Mouse (Mus musculus) intestine, postnatal 0 days (tissue): Measurements from ENCODE around the gene Ptdss2. TPM values are rescaled to one million over a fixed set of nuclear protein-coding genes. Genes with fewer than 3 reads are reported as not detected.

Experiments used
- ATAC-seq: fragments of 200-750 bp; cut with Nextera tagmentation; 2 replicates; pipeline ENCODE4 v1.8.0; 2017; ENCODE audit warnings: mild to moderate bottlenecking, moderate TSS enrichment, moderate library complexity
- H3K27ac ChIP-seq: fragments of 300-500 bp; sonication (generic); 2 replicates; pipeline ENCODE4 v1.5.1; 2014; ENCODE audit warnings: mild to moderate bottlenecking, low read depth, low read length, moderate library complexity
- H3K27me3 ChIP-seq: fragments of 300-500 bp; sonication (generic); replicated peaks from 2 replicates; pipeline ENCODE4 v1.6.1; 2014; ENCODE audit warnings: low read length, mixed read lengths; ENCODE audit not compliant: control insufficient read depth, insufficient read depth
- H3K36me3 ChIP-seq: fragments of 300-500 bp; sonication (generic); 2 replicates; pipeline ENCODE4 v1.6.1; 2014; ENCODE audit warnings: mild to moderate bottlenecking, moderate library complexity; ENCODE audit not compliant: control insufficient read depth, insufficient read depth
- H3K4me1 ChIP-seq: fragments of 300-500 bp; sonication (generic); replicated peaks from 2 replicates; pipeline ENCODE4 v1.6.1; 2014; ENCODE audit warnings: antibody characterized with exemption, low read length, mixed read lengths; ENCODE audit not compliant: control insufficient read depth, insufficient read depth
- H3K4me2 ChIP-seq: fragments of 300-500 bp; sonication (generic); replicated peaks from 2 replicates; pipeline ENCODE4 v1.6.1; 2014; ENCODE audit warnings: low read depth, mild to moderate bottlenecking, moderate library complexity
- H3K4me3 ChIP-seq: fragments of 300-500 bp; sonication (generic); 2 replicates; pipeline ENCODE4 v1.5.1; 2014; ENCODE audit warnings: low read depth, low read length
- H3K9ac ChIP-seq: fragments of 300-500 bp; sonication (generic); 2 replicates; pipeline ENCODE4 v1.6.1; 2014; ENCODE audit warnings: mild to moderate bottlenecking, low read depth, low read length
- H3K9me3 ChIP-seq: fragments of 300-500 bp; sonication (generic); 2 replicates; pipeline ENCODE4 v1.6.1; 2016; ENCODE audit warnings: mixed run types; ENCODE audit not compliant: control insufficient read depth
- CTCF ChIP-seq: sonication (generic); IDR thresholded peaks from 2 replicates; pipeline ENCODE4 v1.5.1; 2016; ENCODE audit warnings: low read depth, mild to moderate bottlenecking, control low read depth, antibody characterized with exemption, moderate library complexity
- WGBS: fragments of 180-500 bp; shearing (Covaris S2); extraction: QIAGEN DNeasy Blood & Tissue Kit; methylation state at CpG from one replicate; pipeline ENCODE4 v1.1.7; 2014; 5-methylcytosine and 5-hydroxymethylcytosine counted together
- polyA plus RNA-seq: library from polyadenylated mRNA; unstranded; fragments of >200 nt; fragmentation: Nextera tagmentation; extraction: Ambion mirVana; gene quantifications from 2 replicates; pipeline ENCODE4 v1.2.1, GENCODE M21; 2015

Gene Ptdss2
- polyA plus RNA-seq, 1 experiment from 2014 or later: 37.7 TPM

DNA sequence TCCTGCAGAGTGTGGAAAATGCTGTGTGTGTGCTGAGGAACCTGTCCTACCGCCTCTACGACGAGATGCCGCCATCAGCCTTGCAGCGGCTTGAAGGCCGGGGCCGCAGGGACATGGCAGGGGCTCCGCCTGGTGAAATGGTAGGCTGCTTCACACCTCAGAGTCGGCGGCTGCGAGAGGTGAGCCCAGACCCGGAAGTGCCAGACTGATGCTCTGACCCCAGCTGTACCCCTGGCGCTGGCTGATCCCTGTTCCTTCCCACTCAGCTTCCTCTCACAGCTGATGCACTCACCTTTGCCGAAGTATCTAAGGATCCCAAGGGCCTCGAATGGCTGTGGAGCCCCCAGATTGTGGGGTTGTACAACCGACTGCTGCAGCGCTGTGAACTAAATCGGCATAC lies 33.7 kb upstream of the Ptdss2 start:
- H3K9me3 ChIP-seq: no peaks in the 10 kb centered on the region
- H3K4me1 ChIP-seq: no peaks in the 10 kb centered on the region
- H3K4me2 ChIP-seq: no peak overlapping the region
- no peaks in the 10 kb centered on the region for H3K27me3 ChIP-seq
- ATAC-seq: no peak
- no peak for TF ChIP-seq CTCF
- no peak overlapping the region for H3K27ac ChIP-seq
- H3K36me3 ChIP-seq: peaks cover 40% of the 10 kb centered on the region
- 25% methylated on average over 18 of the region's 18 CpGs for WGBS
- H3K4me3 ChIP-seq: no peak overlapping the region
- H3K9ac ChIP-seq: no peak overlapping the region

GRCm38 (mm10) chr7:141090228-141090627 lies 32.0 kb upstream of the Ptdss2 start:
- H3K27me3 ChIP-seq: no peaks in the 10 kb centered on the region
- peaks cover 31% of the 10 kb centered on the region for H3K36me3 ChIP-seq
- H3K4me3 ChIP-seq: no peak overlapping the region
- no peak overlapping the region for H3K4me2 ChIP-seq
- no peaks in the 10 kb centered on the region for H3K9me3 ChIP-seq
- H3K27ac ChIP-seq: peak overlapping the region; percentile 28; the same call in 1 of the 2 replicates
- H3K9ac ChIP-seq: no peak overlapping the region
- no peak for TF ChIP-seq CTCF
- no peaks in the 10 kb centered on the region for H3K4me1 ChIP-seq
- 54% methylated on average over 8 of the region's 8 CpGs for WGBS
- ATAC-seq: peak; percentile 28

DNA sequence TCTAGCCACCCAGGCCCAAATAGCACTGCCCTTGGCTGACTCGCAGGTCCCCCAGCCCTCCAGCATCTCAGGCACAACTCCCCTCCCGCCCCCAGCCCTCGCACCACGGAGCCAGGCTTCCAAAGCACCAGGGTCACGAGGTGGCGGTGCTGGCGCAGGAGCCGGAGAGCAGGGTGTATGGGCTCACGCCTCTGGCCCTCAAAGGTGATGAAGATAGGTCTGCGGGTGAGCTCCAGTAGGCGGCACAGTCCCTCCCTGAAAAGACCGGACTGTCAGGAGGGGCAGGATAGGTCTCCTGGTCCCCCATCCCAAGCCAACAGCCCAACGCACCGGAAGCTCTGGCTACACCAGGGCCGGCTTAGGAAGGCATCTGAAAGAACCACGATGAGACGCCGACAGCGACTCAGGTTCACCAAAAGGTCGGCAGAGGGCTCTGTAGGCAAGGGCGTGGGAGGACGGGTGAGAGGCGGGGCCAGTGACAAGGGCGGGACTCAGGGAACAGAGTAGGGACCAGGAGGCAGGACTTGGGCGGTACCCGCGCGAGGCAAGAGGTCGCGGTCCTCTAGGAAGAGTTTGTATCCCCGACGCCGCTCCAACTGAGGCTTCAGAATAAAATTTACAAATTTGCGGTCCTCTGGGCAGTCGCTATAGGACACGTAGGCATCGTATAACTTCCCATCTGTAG lies 30.0 kb upstream of the Ptdss2 start:
- peaks cover 31% of the 10 kb centered on the region for H3K36me3 ChIP-seq
- no peaks in the 10 kb centered on the region for H3K9me3 ChIP-seq
- peak; percentile 93 for TF ChIP-seq CTCF
- H3K4me2 ChIP-seq: peak overlapping the region; percentile 53
- H3K4me1 ChIP-seq: no peaks in the 10 kb centered on the region; the same call in 1 of the 2 replicates
- H3K27ac ChIP-seq: no peak overlapping the region
- 9% methylated on average over 37 of the region's 37 CpGs for WGBS
- no peaks in the 10 kb centered on the region for H3K27me3 ChIP-seq
- no peak overlapping the region for H3K4me3 ChIP-seq
- H3K9ac ChIP-seq: no peak overlapping the region
- ATAC-seq: peak; percentile 72

GRCm38 (mm10) chr7:141093950-141094349 lies 28.2 kb upstream of the Ptdss2 start:
- H3K9me3 ChIP-seq: no peaks in the 10 kb centered on the region
- H3K27me3 ChIP-seq: no peaks in the 10 kb centered on the region
- no peak overlapping the region for H3K4me3 ChIP-seq
- TF ChIP-seq CTCF: no peak
- H3K36me3 ChIP-seq: peaks cover 20% of the 10 kb centered on the region; the same call in 1 of the 2 replicates
- no peak for ATAC-seq
- no peaks in the 10 kb centered on the region; the same call in 1 of the 2 replicates for H3K4me1 ChIP-seq
- no peak overlapping the region for H3K9ac ChIP-seq
- no peak overlapping the region for H3K27ac ChIP-seq
- WGBS: 59% methylated on average over 6 of the region's 6 CpGs
- H3K4me2 ChIP-seq: no peak overlapping the region

DNA sequence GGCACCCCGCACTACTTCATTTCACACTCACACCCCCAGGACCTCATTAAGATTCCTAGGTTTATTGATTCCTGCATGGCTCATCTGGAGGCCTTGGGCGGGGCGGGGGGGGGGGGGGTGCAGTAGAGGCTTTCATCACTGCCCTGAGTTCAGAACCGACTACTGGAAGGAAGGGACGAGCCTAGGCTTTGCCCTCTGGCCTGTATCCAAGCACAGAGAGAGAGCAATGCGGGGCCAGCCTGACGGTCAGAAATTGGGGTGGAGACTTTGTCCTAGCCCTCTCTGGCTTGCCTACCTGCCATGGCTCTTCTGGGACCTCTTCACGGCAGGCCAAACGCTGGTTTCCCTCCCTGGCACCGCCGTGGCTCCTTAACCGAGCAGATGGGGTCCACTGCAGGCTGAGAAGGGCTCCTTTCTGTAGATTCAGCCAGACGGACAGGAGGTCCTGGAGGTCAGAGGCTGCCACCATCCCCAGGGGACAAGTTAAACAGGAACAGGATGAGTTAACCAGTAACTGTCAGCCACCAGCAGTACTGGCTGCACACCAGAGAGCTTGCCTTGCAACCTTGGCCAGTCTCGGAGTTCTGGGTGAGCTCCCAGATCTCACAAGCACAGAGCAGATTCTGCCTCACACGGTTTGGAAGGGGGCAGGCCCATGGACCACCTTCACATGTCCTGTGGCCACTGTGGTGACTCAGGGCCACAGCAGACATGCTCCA lies 27.5 kb upstream of the Ptdss2 start:
- no peak for TF ChIP-seq CTCF
- H3K9ac ChIP-seq: no peak overlapping the region
- H3K4me1 ChIP-seq: no peaks in the 10 kb centered on the region; the same call in 1 of the 2 replicates
- ATAC-seq: no peak
- no peak overlapping the region for H3K27ac ChIP-seq
- H3K27me3 ChIP-seq: no peaks in the 10 kb centered on the region
- WGBS: 52% methylated on average over 15 of the region's 15 CpGs
- no peaks in the 10 kb centered on the region for H3K9me3 ChIP-seq
- H3K36me3 ChIP-seq: peaks cover 13% of the 10 kb centered on the region; the same call in 1 of the 2 replicates
- no peak overlapping the region for H3K4me2 ChIP-seq
- H3K4me3 ChIP-seq: no peak overlapping the region

DNA sequence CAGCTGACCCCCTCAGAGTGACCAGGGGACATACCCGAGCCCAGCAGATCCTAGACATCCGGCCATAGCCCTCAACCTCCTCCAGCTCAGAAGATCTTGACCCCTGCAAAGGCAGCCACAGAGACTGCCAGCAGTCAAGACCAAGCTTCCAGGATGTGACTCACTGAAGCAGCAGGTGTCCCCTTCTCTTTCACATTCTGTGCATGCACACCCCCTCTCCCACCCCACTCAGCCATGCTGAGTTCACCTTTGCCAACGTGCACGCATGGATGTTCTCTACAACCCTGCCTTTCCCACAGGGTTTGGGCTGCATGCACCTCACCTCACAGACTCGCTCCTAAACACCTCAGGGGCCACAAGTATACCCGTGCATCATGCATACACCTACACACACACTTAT lies 26.2 kb upstream of the Ptdss2 start:
- no peaks in the 10 kb centered on the region for H3K9me3 ChIP-seq
- 80% methylated on average over 6 of the region's 6 CpGs for WGBS
- H3K4me1 ChIP-seq: no peaks in the 10 kb centered on the region; the same call in 1 of the 2 replicates
- H3K36me3 ChIP-seq: peaks cover 10% of the 10 kb centered on the region; the same call in 1 of the 2 replicates
- H3K27me3 ChIP-seq: no peaks in the 10 kb centered on the region
- no peak overlapping the region for H3K27ac ChIP-seq
- H3K4me2 ChIP-seq: peak overlapping the region; percentile 30
- no peak overlapping the region for H3K4me3 ChIP-seq
- H3K9ac ChIP-seq: no peak overlapping the region
- no peak for ATAC-seq
- no peak for TF ChIP-seq CTCF
